Mouse (Mus musculus): ENCODE results near the gene Sdk1. TPM values are rescaled to one million over a fixed set of nuclear protein-coding genes. Genes with fewer than 3 reads are reported as not detected.

Gene Sdk1
- total and polyA plus RNA-seq, 2 experiments from 2014 or later = 1.5 to 13.6 TPM

DNA sequence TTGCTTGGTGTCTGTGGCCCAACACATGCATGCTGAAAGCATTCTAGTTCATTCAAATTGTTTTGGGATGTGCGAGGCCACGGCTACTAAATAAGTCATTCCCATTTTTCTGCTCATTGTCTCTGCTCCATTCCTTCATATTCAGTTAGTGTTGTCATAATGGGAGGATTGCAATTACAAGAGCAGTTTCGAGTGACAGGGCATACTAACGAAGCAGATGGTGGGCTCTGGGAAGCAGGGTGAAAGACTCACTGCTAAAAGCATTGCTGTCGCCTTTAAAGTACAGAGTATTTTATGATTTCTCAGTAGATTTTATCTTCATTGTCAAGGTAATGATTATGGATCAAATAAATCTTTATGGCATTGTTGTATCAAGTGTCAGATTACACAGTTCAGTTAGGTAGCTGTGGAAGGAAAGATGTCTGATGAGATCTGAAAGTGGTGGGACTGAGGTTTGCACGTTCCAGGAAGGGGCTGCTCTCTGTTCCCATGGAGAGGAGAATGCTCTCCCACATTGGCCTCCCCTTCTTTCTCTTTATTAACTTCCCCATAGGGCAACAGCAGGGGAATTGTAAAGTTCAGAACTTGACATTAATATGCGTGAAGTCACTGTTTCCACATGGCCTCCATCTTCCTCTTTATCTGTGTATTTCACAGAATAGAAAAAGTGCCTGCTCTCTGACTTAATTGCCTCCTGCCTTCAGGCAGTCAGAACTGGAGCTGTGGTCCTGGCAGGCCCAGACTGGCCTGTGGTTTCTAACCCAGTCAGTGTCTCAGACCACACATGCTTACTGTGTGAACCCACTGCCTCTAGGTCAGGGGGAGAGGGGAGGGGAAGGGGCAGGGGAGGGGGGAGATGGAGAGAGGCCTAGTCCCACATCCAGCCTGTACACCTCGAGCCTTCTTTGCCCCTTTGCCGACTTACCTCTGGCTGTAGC lies 138.8 kb downstream of the Sdk1 start:
- DNase-seq = peak; percentile 39
- no peaks in the 10 kb centered on the region for H3K9me3 ChIP-seq (ENCODE audit: low read length)
- TF ChIP-seq CTCF (IDR thresholded peaks at IDR 0.05; ENCODE audit: low read depth) = no peak
- peak overlapping the region; percentile 50; the same call in 1 of the 2 replicates for H3K27ac ChIP-seq (ENCODE audit: low read depth, low read length)
- no peaks in the 10 kb centered on the region for H3K36me3 ChIP-seq (ENCODE audit: insufficient read depth)
- H3K9ac ChIP-seq = no peak overlapping the region
- 31% methylated on average over 9 of the region's 9 CpGs for WGBS
- H3K27me3 ChIP-seq (ENCODE audit: insufficient read depth, low read length) = no peaks in the 10 kb centered on the region
- no peak overlapping the region for H3K4me2 ChIP-seq (ENCODE audit: low read depth)
- 0 out of 2 replicates have a peak, but pooled peaks cover 4% of the 10 kb centered on the region for H3K4me1 ChIP-seq (ENCODE audit: insufficient read depth)
- no peak overlapping the region for H3K4me3 ChIP-seq (ENCODE audit: low read depth, low read length)
- ATAC-seq = peak; percentile 63

DNA sequence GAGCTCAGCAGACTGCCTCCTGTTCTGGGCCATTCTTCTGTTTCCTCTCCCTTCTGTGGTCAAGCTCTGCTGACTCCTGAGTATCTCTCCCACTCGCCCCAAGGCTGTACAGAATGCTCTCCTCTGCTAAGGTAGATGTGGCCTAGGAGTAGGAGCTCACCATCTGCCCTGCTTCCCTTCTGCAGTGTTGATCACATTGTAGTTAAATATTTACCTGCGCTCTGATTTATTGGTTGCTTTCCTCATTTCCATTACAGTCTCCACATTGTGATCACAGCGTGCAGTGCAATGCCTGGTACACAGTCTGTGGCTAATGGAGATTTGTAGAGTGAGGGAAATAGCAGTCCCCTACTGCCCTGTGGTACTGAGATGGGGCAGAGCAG lies 139.5 kb downstream of the Sdk1 start:
- Histone ChIP-seq H3K4me1 (ENCODE audit: insufficient read depth) (0 out of 2 replicates have a peak, but pooled peaks cover 4% of the 10 kb centered on the region), H3K27ac (ENCODE audit: low read depth, low read length) (0 out of 2 replicates have a peak overlapping the region, but pooled peaks have one; percentile 50), H3K4me2 (ENCODE audit: low read depth) (no peak overlapping the region), H3K9me3 (ENCODE audit: low read length) (no peaks in the 10 kb centered on the region), H3K4me3 (ENCODE audit: low read depth, low read length) (no peak overlapping the region), H3K9ac (no peak overlapping the region), H3K36me3 (ENCODE audit: insufficient read depth) (no peaks in the 10 kb centered on the region), H3K27me3 (ENCODE audit: insufficient read depth, low read length) (no peaks in the 10 kb centered on the region)
- DNase-seq (no peak), ATAC-seq (no peak)
- no peak for TF ChIP-seq CTCF (IDR thresholded peaks at IDR 0.05; ENCODE audit: low read depth)
- WGBS = 79% methylated on average over 3 of the region's 3 CpGs

DNA sequence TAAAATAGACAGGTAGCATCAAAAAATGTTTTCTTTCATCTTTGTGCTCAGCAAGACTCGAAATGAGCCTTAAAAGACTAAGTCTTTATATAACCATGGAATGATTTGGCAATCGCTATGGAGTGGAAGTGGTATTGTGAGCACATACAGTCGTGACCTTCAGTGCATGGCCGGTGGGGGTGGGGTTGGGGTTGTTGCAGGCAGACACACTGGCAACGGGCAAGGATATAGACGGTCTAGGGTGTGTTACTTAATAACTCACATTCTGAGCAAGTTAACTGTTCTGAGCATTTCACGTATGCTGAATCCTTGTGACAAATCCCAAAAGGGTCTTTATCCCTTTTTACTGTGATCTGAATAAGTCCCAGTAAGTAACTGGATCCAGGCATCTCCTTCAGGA lies 140.3 kb downstream of the Sdk1 start:
- Histone ChIP-seq H3K27me3 (ENCODE audit: insufficient read depth, low read length) (no peaks in the 10 kb centered on the region), H3K4me3 (ENCODE audit: low read depth, low read length) (no peak overlapping the region), H3K4me2 (ENCODE audit: low read depth) (no peak overlapping the region), H3K36me3 (ENCODE audit: insufficient read depth) (no peaks in the 10 kb centered on the region), H3K27ac (ENCODE audit: low read depth, low read length) (no peak overlapping the region), H3K4me1 (ENCODE audit: insufficient read depth) (0 out of 2 replicates have a peak, but pooled peaks cover 4% of the 10 kb centered on the region), H3K9ac (no peak overlapping the region), H3K9me3 (ENCODE audit: low read length) (no peaks in the 10 kb centered on the region)
- no peak for DNase-seq
- 84% methylated on average over 7 of the region's 7 CpGs for WGBS
- ATAC-seq = no peak
- no peak for TF ChIP-seq CTCF (IDR thresholded peaks at IDR 0.05; ENCODE audit: low read depth)

DNA sequence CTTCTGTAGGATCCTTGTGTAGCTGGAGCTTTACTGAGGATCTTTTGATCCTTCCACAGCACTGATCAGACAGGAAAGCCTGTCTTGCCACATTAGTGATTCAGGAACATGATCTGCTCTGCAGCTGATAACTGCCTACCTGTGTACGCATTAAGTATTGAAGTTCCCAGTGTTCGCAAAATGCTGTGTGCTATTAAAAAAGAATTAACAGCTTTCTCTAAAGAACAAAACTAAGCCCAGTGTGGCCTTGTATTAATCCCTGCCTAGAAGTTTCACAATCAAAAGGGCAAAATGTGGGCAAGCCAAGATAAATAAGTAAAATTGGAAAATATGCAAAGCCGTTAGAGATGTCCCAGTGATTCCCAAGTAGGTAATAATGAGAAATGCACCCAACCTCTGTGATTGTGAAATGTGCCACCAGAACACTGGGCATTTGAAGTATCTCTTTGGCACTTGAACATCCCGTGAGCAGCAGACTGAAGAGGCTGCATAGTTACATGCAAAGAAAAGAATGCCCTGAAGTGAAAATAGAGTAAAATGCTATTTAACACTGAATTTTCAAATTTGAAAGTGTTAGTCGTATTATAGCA lies 141.1 kb downstream of the Sdk1 start:
- WGBS = 79% methylated on average over 5 of the region's 5 CpGs
- Histone ChIP-seq H3K27me3 (ENCODE audit: insufficient read depth, low read length) (no peaks in the 10 kb centered on the region), H3K4me3 (ENCODE audit: low read depth, low read length) (no peak overlapping the region), H3K9me3 (ENCODE audit: low read length) (no peaks in the 10 kb centered on the region), H3K9ac (no peak overlapping the region), H3K4me1 (ENCODE audit: insufficient read depth) (0 out of 2 replicates have a peak, but pooled peaks cover 4% of the 10 kb centered on the region), H3K36me3 (ENCODE audit: insufficient read depth) (no peaks in the 10 kb centered on the region), H3K4me2 (ENCODE audit: low read depth) (no peak overlapping the region), H3K27ac (ENCODE audit: low read depth, low read length) (no peak overlapping the region)
- no peak for ATAC-seq
- no peak for DNase-seq
- TF ChIP-seq CTCF (IDR thresholded peaks at IDR 0.05; ENCODE audit: low read depth) = no peak

DNA sequence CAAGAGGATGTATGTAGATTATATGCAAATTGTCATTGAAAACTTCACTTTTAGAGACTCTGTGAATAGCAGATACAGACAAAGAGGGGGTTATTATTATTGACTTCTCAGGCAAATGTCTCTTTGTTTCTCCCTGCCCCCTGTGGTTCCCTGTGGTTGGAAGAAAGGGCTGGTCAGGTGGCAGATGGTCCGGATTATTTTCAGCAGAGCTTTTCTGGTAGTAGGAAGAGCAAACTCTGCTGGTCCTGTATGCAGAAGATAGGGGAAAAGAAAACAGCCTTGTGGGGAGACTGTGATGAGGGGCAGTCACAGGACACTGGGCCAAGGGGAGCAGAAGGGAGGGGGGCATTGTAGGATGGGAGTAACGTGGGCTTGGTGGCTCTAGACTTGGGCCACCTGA lies 147.2 kb downstream of the Sdk1 start:
- DNase-seq = no peak
- 25% methylated on average over 2 of the region's 2 CpGs for WGBS
- Histone ChIP-seq H3K9me3 (ENCODE audit: low read length) (no peaks in the 10 kb centered on the region), H3K9ac (no peak overlapping the region), H3K27ac (ENCODE audit: low read depth, low read length) (no peak overlapping the region), H3K27me3 (ENCODE audit: insufficient read depth, low read length) (no peaks in the 10 kb centered on the region), H3K36me3 (ENCODE audit: insufficient read depth) (no peaks in the 10 kb centered on the region), H3K4me2 (ENCODE audit: low read depth) (no peak overlapping the region), H3K4me3 (ENCODE audit: low read depth, low read length) (no peak overlapping the region), H3K4me1 (ENCODE audit: insufficient read depth) (no peaks in the 10 kb centered on the region)
- ATAC-seq = no peak
- TF ChIP-seq CTCF (IDR thresholded peaks at IDR 0.05; ENCODE audit: low read depth) = no peak

DNA sequence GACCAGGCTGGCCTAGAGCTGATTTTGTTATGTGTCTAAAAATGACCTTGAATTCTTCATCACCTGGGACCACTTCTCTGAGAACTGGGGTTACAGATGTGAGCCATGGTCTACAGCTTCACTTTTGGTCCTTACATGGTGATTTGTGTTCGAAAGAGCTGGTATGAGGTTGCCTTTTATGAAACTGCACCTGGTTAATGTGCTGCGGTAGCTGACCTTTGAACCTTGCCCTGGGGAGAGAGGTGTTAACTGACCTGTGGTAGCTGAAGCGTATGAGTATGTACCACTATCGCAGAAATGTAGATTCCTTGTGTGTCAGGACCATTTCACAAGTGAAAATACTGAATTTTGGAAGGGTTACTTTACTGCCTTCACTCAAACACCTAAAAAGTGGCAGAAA lies 149.3 kb downstream of the Sdk1 start:
- no peak overlapping the region for H3K4me2 ChIP-seq (ENCODE audit: low read depth)
- no peak overlapping the region for H3K9ac ChIP-seq
- H3K4me3 ChIP-seq (ENCODE audit: low read depth, low read length) = no peak overlapping the region
- no peak for TF ChIP-seq CTCF (IDR thresholded peaks at IDR 0.05; ENCODE audit: low read depth)
- no peaks in the 10 kb centered on the region for H3K9me3 ChIP-seq (ENCODE audit: low read length)
- no peaks in the 10 kb centered on the region for H3K4me1 ChIP-seq (ENCODE audit: insufficient read depth)
- H3K36me3 ChIP-seq (ENCODE audit: insufficient read depth) = no peaks in the 10 kb centered on the region
- no peaks in the 10 kb centered on the region for H3K27me3 ChIP-seq (ENCODE audit: insufficient read depth, low read length)
- 89% methylated on average over 4 of the region's 4 CpGs for WGBS
- ATAC-seq (no peak), DNase-seq (no peak)
- H3K27ac ChIP-seq (ENCODE audit: low read depth, low read length) = no peak overlapping the region

DNA sequence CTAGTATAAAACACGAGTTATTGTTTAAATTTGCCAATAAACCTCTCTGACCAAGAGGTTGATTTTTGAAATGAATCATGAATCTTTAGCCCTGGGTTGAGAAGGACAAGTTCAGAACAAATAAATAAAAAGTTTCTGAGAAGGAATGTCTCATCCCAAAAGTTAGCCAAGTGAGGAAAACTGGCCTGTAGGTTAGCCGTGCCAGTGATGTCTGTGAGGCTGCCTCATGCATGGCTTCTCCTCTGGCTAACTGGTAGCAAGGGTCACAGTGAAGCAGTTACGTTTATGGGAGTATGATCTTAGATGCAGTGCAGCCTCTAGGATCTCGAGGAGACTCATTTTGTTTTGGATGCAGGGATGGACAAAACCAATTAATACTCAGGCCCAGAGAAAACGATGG lies 149.9 kb downstream of the Sdk1 start:
- Histone ChIP-seq H3K4me3 (ENCODE audit: low read depth, low read length) (no peak overlapping the region), H3K4me1 (ENCODE audit: insufficient read depth) (no peaks in the 10 kb centered on the region)

More for the DNA sequence above, 149.9 kb downstream of the Sdk1 start:
- no peaks in the 10 kb centered on the region for H3K27me3 ChIP-seq (ENCODE audit: insufficient read depth, low read length)
- no peak for DNase-seq
- no peak overlapping the region for H3K27ac ChIP-seq (ENCODE audit: low read depth, low read length)
- ATAC-seq = no peak
- WGBS = 81% methylated on average over 5 of the region's 5 CpGs
- no peak for TF ChIP-seq CTCF (IDR thresholded peaks at IDR 0.05; ENCODE audit: low read depth)
- no peaks in the 10 kb centered on the region for H3K9me3 ChIP-seq (ENCODE audit: low read length)
- H3K36me3 ChIP-seq (ENCODE audit: insufficient read depth) = no peaks in the 10 kb centered on the region
- H3K9ac ChIP-seq = no peak overlapping the region
- H3K4me2 ChIP-seq (ENCODE audit: low read depth) = no peak overlapping the region

Data from forebrain, postnatal 0 days (tissue).